Mouse (Mus musculus) cerebral cortex, adult 2 months (tissue): ENCODE results near the gene Pdhx.

Source experiments
- WGBS: fragments of 180-500 bp; shearing (Covaris S2); methylation state at CpG from one replicate; pipeline ENCODE4 v1.1.7; 2018; 5-methylcytosine and 5-hydroxymethylcytosine counted together

Gene Pdhx

GRCm38 (mm10) chr2:103062865-103063264, 10.4 kb downstream of the Pdhx start:
- 24% methylated on average over 3 of the region's 3 CpGs for WGBS

- 91% methylated on average over 3 of the region's 3 CpGs for WGBS
Measured at GRCm38 (mm10) chr2:103058266-103058665, 15.0 kb downstream of the Pdhx start.

- 89% methylated on average over 6 of the region's 6 CpGs for WGBS
Measured at GRCm38 (mm10) chr2:103055820-103056219, 17.5 kb downstream of the Pdhx start.

DNA sequence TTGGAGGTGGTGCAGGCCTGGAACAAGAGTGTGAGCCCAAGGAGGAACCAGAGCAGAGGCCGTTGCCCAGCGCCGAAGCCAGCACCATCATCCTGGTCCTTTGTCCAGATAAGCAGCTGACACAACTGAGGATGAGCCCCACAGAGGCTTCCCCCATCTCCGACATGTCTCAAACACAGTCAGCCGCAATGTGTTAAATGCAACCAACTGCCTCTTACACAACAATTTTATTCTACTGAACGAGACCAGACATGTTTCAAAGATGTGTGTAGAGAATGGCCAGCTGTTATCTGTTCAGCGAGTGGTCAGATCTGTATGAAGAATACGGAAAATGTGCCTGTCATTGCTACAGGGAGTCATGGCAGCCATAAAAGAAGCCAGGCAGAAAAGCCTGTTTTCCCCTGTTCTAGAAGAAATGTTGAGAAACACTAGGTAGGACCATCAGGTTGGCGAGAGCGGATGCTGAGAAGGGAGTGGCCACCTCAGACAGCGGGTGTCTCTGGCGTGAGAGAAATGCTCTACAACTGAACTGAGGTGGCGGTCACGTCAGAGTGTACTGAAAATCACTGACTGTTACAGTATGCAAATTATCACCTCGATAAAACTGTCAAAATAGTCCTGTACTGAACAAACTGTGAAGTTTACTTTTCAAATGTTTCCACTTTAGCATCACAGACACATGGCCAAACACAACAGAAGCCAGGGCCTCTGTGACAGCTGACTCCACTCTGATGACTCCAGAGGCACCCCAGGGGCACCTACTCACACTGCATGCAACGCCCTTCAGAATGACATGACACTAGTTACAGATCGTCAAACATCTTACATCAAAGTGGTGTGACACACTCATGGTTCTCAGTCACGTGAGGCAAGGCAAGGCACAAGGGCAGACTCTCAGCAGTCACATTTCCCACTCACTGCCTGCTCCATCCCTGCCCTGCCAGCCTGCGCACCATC, 21.1 kb downstream of the Pdhx start:
- 84% methylated on average over 19 of the region's 19 CpGs for WGBS

DNA sequence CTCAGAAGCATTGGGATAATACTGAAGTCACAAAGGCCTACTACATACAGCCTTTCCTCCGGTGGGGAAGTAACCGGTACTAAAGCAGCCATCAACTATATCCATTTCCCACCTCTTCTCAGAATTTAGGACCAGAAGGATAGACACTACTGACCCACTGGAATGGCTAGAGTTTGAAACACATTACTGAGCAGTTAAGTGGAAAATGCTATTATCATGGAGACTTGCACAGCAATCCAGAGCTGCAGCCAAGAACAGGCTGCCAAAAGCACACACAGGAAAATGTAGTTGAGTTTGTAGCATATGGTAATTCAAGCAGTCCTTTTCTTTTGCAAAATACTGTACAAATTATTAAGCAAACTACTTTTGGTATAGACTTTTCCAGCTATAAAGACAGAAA, 28.0 kb downstream of the Pdhx start:
- 64% methylated on average over 2 of the region's 2 CpGs for whole genome bisulfite sequencing

DNA sequence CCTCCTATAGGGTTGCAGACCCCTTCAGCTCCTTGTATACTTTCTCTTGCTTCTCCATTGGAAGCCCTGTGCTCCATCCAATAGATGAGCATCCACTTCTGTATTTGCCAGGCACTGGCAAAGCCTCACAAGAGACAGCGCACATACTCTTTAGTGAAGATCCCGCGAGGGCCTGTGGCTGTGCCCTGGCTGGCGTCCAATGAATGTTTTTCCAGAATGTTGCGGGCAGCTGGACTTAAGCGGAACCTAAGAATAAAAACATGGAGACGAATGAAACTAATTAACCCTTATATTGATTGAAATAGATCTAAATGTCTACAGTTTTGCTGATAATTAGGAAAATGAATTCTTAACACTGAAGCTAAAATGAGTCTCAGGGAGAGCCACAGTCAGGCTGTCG, 32.4 kb downstream of the Pdhx start:
- WGBS: 57% methylated on average over 8 of the region's 8 CpGs

DNA sequence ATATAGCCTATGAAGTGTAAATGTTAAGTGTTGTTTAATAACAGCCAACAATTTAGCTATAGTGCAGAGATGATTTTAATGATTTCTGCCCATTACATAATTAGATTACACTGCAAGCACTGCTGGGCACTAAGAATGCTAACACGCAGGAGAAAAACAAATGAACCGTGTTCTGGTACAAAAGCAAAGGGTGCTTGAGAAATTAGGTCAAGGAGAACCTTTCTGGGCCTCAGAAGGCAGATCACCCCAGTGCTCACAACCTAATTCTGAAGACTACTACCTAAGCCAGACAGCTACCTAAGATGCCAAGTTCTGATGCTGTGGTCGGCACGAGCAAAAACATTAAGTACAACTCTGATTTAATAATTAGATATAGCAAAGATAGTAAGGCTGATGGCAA, 35.5 kb downstream of the Pdhx start:
- WGBS: 66% methylated on average over 4 of the region's 4 CpGs

- WGBS: 70% methylated on average over 3 of the region's 3 CpGs
Measured at GRCm38 (mm10) chr2:103022728-103023127, 50.6 kb downstream of the Pdhx start.

DNA sequence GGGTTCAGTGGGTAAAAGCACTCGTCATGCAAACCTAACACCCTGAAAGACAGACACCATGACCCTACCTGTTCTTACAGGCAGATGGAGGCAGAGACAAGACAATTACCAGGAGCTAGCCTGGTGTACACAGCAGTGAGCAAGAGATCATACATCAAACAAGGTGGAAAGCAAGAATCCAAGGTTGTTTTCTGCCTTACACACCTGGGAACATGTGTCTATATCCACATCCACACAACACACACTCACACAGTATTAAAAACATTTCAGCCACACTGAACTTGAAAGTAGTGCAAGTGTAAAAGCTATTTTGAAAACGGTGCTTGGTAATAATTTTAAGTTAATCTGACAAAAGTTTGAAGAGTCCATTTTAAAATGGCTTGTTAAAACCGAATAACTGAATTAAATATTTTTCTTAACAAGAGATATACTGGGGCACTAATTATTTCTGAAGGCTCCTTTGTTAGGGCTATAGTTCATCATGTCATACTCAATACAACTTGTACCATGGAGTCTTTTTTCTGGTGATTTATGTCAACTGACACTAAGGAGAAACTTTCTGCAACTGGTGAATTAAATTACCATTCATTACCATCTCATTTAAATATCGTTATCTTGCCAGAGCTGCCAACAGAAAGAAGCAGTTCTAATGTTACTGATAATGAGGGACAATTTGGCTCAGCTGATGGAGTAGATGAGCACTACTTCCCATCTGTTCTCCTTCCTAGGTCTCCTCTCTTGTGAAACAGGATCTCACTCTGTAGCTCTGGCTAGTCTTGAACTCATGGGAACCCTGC, 52.9 kb downstream of the Pdhx start:
- 45% methylated on average over 4 of the region's 4 CpGs for WGBS

DNA sequence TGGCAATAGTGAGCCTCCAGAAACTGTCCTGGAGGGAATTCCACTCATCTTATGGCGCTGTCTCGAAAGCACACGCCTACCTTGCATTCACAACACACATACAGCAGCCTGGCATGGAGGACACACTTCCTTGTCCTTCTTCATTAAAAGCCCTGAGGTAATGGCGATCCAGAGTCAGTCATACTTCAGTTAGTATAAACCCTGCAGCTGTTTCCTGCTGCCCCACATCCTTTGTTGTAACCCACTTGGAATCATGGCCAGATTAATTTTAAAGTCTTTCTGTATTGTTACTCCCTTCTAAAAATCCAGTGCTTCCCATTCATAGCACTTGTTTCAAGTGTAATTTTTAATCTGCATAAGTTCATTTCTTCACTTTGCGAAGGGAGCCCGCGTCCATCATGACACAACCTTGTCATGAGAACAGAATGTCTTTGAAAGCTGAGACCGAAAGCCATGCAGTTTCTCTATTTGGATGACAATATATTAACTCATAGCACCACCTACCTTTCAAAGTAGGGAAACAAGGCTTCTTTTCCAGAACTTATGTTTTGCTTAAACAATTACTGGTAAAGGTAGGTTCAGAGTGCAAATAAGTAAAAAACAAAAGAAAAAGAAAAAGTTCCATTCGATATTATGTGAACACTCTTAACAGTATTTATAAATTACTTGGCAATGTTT, 54.4 kb downstream of the Pdhx start:
- 53% methylated on average over 9 of the region's 9 CpGs for WGBS

- 57% methylated on average over 2 of the region's 2 CpGs for WGBS
Measured at GRCm38 (mm10) chr2:103017391-103017824, 55.9 kb downstream of the Pdhx start.

GRCm38 (mm10) chr2:103012782-103013575, 60.3 kb downstream of the Pdhx start:
- WGBS: 74% methylated on average over 4 of the region's 4 CpGs

GRCm38 (mm10) chr2:103008221-103008620, 65.1 kb downstream of the Pdhx start:
- WGBS: 85% methylated on average over 3 of the region's 3 CpGs

- 72% methylated on average over 7 of the region's 7 CpGs for WGBS
Measured at GRCm38 (mm10) chr2:103004599-103004998, 68.7 kb downstream of the Pdhx start.

DNA sequence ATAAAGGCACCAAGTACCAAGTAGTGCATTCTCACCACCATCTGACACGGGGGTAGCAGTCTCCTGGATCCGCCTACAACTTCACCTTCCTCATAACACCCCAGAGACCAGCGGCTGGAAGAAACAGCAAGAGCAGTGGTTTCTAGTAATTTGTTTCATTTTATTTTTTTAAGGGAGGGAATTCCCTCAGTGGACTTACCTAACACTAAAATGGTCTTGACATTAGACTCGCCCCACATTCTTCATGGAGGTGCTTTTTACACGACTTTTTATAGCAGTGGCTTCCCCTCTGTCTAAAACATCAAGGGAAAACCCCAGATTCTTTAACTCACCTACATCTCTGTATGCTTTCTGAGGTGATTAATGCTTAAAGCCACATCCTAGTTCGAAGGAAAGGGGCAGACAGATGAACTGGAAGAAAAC, 74.1 kb downstream of the Pdhx start:
- WGBS: 79% methylated on average over 6 of the region's 6 CpGs

- 34% methylated on average over 5 of the region's 5 CpGs for WGBS
Measured at GRCm38 (mm10) chr2:102998356-102998755, 75.0 kb downstream of the Pdhx start.

GRCm38 (mm10) chr2:102997874-102998273, 75.4 kb downstream of the Pdhx start:
- 49% methylated on average over 1 of the region's 1 CpGs for WGBS

- 90% methylated on average over 3 of the region's 3 CpGs for WGBS
Measured at GRCm38 (mm10) chr2:102993841-102994607, 79.3 kb downstream of the Pdhx start.

DNA sequence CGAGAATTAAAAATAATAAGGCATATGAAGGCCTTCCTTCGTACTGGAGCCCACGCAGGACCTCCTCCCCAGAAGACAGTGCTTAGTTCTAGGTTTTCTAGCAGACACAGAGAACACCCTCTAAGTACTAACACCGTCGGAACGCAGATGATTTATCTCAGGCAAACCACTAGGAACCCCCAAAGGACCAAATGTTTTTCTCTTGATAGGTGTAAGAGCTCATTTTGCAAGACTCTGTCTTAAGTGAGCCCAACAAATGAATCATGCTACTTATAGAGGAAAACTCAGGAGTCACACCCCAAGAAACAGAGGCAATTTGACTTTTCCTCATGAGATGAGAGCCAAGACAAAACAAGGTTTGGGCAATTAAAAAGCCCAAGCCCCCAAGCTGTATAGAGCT, 80.9 kb downstream of the Pdhx start:
- WGBS: 87% methylated on average over 6 of the region's 6 CpGs

GRCm38 (mm10) chr2:102990301-102990702, 83.0 kb downstream of the Pdhx start:
- 34% methylated on average over 2 of the region's 2 CpGs for WGBS
